Mouse (Mus musculus) C2C12 (cell line): ENCODE data around the gene Tmem240.

Experiments
- CEBPB ChIP-seq: IDR thresholded peaks from one replicate; pipeline ENCODE4 v1.6.1; 2011; ENCODE audit warnings: low read depth, mild to moderate bottlenecking, control low read depth, moderate library complexity
- CTCF ChIP-seq: IDR thresholded peaks from one replicate; pipeline ENCODE4 v1.5.1; 2011; ENCODE audit not compliant: control insufficient read depth, insufficient read depth, insufficient read length
- MAX ChIP-seq: IDR thresholded peaks from one replicate; pipeline ENCODE4 v1.6.1; 2011; ENCODE audit warnings: mild to moderate bottlenecking, control low read depth

DNA sequence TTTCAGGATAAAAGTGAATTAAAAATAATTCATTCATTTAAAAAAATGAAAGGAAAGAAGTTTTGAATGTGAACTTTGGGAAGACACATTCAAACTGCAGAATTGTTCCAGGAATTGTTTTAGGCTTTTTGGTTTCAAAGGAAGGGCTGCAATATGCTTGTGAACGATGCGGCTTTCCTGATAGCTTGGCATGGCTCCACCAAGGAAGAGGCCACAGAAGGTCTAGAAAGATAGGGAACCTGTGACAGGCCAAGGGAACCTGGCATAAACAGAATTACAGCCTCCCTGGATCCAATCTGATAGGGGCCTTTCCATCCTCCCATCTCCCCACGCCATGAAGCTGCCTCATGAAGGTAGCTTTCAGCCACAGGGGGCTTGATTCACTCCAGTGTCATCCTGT is 53.7 kb downstream of the Tmem240 start:
- TF ChIP-seq MAX (no peak), CTCF (no peak), CEBPB (no peak)
